Mouse (Mus musculus) testis, adult 2 months (tissue): ENCODE results near the gene Pi4k2a.

Experiments
- CTCF ChIP-seq: fragments of 200-500 bp; IDR thresholded peaks from 2 replicates; pipeline ENCODE4 v1.5.1; 2012; ENCODE audit warnings: low read depth, mild to moderate bottlenecking, inconsistent platforms, low read length, moderate library complexity; ENCODE audit not compliant: control insufficient read depth, insufficient read depth, insufficient replicate concordance
- POLR2A ChIP-seq: fragments of 200-500 bp; IDR thresholded peaks from 2 replicates; pipeline ENCODE4 v1.6.1; 2012; ENCODE audit warnings: low read depth, mild to moderate bottlenecking, inconsistent platforms, low read length, moderate library complexity; ENCODE audit not compliant: control insufficient read depth

DNA sequence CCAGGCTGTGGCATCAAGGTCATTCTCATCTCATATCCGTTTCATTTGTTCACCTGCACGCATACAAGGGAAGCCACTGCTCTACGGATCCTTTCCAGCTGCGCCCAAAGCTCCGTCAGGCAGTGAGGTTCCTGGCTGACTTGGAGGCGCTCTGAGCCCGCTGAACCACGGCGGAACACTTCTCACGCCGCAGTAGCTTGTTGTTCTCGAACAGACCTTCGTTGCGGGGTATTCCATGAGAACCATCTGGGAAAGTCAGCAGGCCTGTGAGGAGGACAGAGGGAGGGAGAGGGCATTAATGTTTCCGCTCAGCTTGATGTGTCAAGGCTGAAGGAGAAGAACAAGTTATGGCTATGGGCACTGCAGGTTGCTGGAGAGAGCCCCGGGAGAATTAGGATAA lies 14.3 kb upstream of the Pi4k2a start:
- TF ChIP-seq CTCF (no peak), POLR2A (no peak)
